Mouse (Mus musculus) liver, embryonic 15.5 days (tissue): ENCODE data around the gene Mdk. TPM values are rescaled to one million over a fixed set of nuclear protein-coding genes. Genes with fewer than 3 reads are reported as not detected.

ENCODE experiments used
- ATAC-seq: fragments of 200-750 bp; cut with Nextera tagmentation; 2 replicates; pipeline ENCODE4 v1.8.0; 2017; ENCODE audit warnings: moderate number of reproducible peaks, mild to moderate bottlenecking, moderate library complexity; ENCODE audit not compliant: insufficient read depth
- H3K27ac ChIP-seq: fragments of 300-500 bp; sonication (generic); replicated peaks from 2 replicates; pipeline ENCODE4 v1.5.1; 2015; ENCODE audit warnings: mild to moderate bottlenecking, inconsistent platforms
- H3K27me3 ChIP-seq: fragments of 300-500 bp; sonication (generic); 2 replicates; pipeline ENCODE4 v1.6.1; 2015; ENCODE audit warnings: mild to moderate bottlenecking, inconsistent platforms
- H3K36me3 ChIP-seq: fragments of 300-500 bp; sonication (generic); replicated peaks from 2 replicates; pipeline ENCODE4 v1.6.1; 2015; ENCODE audit warnings: moderate library complexity, mild to moderate bottlenecking, inconsistent platforms
- H3K4me1 ChIP-seq: fragments of 300-500 bp; sonication (generic); replicated peaks from 2 replicates; pipeline ENCODE4 v1.6.1; 2015; ENCODE audit warnings: inconsistent platforms
- H3K4me2 ChIP-seq: fragments of 300-500 bp; sonication (generic); 2 replicates; pipeline ENCODE4 v1.6.1; 2015; ENCODE audit warnings: moderate library complexity, mild to moderate bottlenecking, inconsistent platforms
- H3K4me3 ChIP-seq: fragments of 300-500 bp; sonication (generic); replicated peaks from 2 replicates; pipeline ENCODE4 v1.5.1; 2015; ENCODE audit warnings: mild to moderate bottlenecking, inconsistent platforms
- H3K9ac ChIP-seq: fragments of 300-500 bp; sonication (generic); 2 replicates; pipeline ENCODE4 v1.6.1; 2015; ENCODE audit warnings: moderate library complexity, mild to moderate bottlenecking, inconsistent platforms
- H3K9me3 ChIP-seq: fragments of 300-500 bp; sonication (generic); replicated peaks from 2 replicates; pipeline ENCODE4 v1.6.1; 2016; ENCODE audit warnings: inconsistent platforms
- WGBS: fragments of 180-500 bp; shearing (Covaris S2); methylation state at CpG from one replicate; pipeline ENCODE4 v1.1.7; 2015; ENCODE audit warnings: mixed read lengths; ENCODE audit not compliant: insufficient replicate concordance; 5-methylcytosine and 5-hydroxymethylcytosine counted together
- polyA plus RNA-seq: library from polyadenylated mRNA; unstranded; fragments of >200 nt; fragmentation: Nextera tagmentation; extraction: Ambion mirVana; gene quantifications from 2 replicates; pipeline ENCODE4 v1.2.1, GENCODE M21; 2015

Gene Mdk
- polyA plus RNA-seq, 1 experiment from 2014 or later: 15.2 TPM

- Histone ChIP-seq H3K4me3 (no peak overlapping the region), H3K9ac (no peak overlapping the region), H3K27ac (no peak overlapping the region), H3K4me1 (peaks cover 98% of the 10 kb centered on the region), H3K9me3 (no peaks in the 10 kb centered on the region), H3K27me3 (no peaks in the 10 kb centered on the region), H3K4me2 (no peak overlapping the region), H3K36me3 (0 out of 2 replicates have a peak, but pooled peaks cover 8% of the 10 kb centered on the region)
- ATAC-seq: no peak
- 76% methylated on average over 8 of the region's 8 CpGs for WGBS
These were observed 26.0 kb upstream of the Mdk start for GRCm38 (mm10) chr2:91958049-91958448.

GRCm38 (mm10) chr2:91957096-91957495 lies 25.0 kb upstream of the Mdk start:
- Histone ChIP-seq H3K4me3 (no peak overlapping the region), H3K9me3 (no peaks in the 10 kb centered on the region), H3K27ac (peak overlapping the region; percentile 61), H3K4me2 (peak overlapping the region; percentile 43), H3K9ac (peak overlapping the region; percentile 39; the same call in 1 of the 2 replicates), H3K27me3 (no peaks in the 10 kb centered on the region), H3K36me3 (0 out of 2 replicates have a peak, but pooled peaks cover 8% of the 10 kb centered on the region), H3K4me1 (peaks cover 97% of the 10 kb centered on the region)
- 5% methylated on average over 4 of the region's 4 CpGs for WGBS
- peak; percentile 50 for ATAC-seq

- H3K4me1 ChIP-seq: peaks cover 97% of the 10 kb centered on the region
- no peak overlapping the region for H3K4me3 ChIP-seq
- H3K36me3 ChIP-seq: 0 out of 2 replicates have a peak, but pooled peaks cover 8% of the 10 kb centered on the region
- no peak overlapping the region for H3K9ac ChIP-seq
- H3K4me2 ChIP-seq: no peak overlapping the region
- H3K27me3 ChIP-seq: no peaks in the 10 kb centered on the region
- H3K9me3 ChIP-seq: no peaks in the 10 kb centered on the region
- 0 out of 2 replicates have a peak overlapping the region, but pooled peaks have one; percentile 29 for H3K27ac ChIP-seq
- no peak for ATAC-seq
- 67% methylated on average over 6 of the region's 6 CpGs for WGBS
These were observed 23.8 kb upstream of the Mdk start for GRCm38 (mm10) chr2:91955875-91956274.

- 67% methylated on average over 4 of the region's 4 CpGs for WGBS
- no peak overlapping the region for H3K9ac ChIP-seq
These were observed 23.1 kb upstream of the Mdk start for GRCm38 (mm10) chr2:91955121-91955591.

GRCm38 (mm10) chr2:91953825-91954224 lies 21.7 kb upstream of the Mdk start:
- 43% methylated on average over 5 of the region's 5 CpGs for WGBS
- peak overlapping the region; percentile 55; the same call in 1 of the 2 replicates for H3K27ac ChIP-seq

More at GRCm38 (mm10) chr2:91955121-91955591, 23.1 kb upstream of the Mdk start:
- no peak for ATAC-seq
- H3K4me3 ChIP-seq: no peak overlapping the region
- 0 out of 2 replicates have a peak, but pooled peaks cover 2% of the 10 kb centered on the region for H3K36me3 ChIP-seq
- peaks cover 97% of the 10 kb centered on the region for H3K4me1 ChIP-seq
- no peaks in the 10 kb centered on the region for H3K9me3 ChIP-seq
- H3K4me2 ChIP-seq: no peak overlapping the region
- H3K27ac ChIP-seq: 0 out of 2 replicates have a peak overlapping the region, but pooled peaks have one; percentile 29
- no peaks in the 10 kb centered on the region for H3K27me3 ChIP-seq

DNA sequence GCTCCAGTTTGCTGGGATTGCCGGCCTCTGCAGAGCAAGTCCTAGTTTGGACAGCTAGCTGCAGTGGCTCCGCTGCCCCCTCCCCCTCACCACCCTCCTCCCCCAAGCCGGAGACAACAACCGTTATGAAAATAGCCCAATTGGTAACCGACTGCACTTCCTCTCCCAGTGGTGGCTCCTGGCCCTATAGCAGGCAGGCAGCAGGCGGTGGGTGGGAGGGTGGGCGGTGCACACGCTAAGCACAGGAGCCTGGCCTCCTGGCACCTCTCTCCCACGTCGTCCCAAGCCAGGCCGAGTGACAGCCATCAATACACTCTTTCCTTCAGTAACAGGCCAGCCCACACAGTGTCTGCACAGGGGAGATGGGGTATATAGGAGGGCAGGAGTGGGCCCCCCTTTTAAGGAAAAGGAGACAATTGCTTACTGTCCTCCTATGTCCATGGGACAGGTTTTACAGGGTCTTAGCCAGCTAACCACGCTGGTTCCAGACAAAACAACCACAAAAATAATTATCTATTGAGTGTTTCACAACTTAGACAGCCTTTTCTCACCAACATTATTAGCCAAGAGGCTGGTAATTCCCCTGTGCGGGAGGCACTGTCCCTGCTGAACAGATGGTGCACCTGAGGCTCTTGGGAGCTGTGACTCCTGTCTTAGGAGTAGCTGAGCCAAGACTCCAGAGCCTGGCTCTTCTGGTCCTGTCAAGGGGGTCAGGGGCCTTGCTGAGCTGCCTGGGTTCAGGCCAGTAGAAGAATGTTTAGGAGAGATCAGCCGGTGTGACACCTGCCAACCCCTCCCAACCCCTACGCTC lies 18.4 kb upstream of the Mdk start:
- peak overlapping the region; percentile 90 for H3K27ac ChIP-seq
- H3K27me3 ChIP-seq: no peaks in the 10 kb centered on the region
- peak overlapping the region; percentile 83 for H3K4me2 ChIP-seq
- H3K9me3 ChIP-seq: no peaks in the 10 kb centered on the region
- H3K36me3 ChIP-seq: peaks cover 5% of the 10 kb centered on the region
- 4% methylated on average over 15 of the region's 15 CpGs for WGBS
- peak overlapping the region; percentile 66 for H3K9ac ChIP-seq
- H3K4me1 ChIP-seq: peaks cover 99% of the 10 kb centered on the region
- peak overlapping the region; percentile 54 for H3K4me3 ChIP-seq
- ATAC-seq: peak; percentile 73

More at GRCm38 (mm10) chr2:91953825-91954224, 21.7 kb upstream of the Mdk start:
- H3K4me2 ChIP-seq: no peak overlapping the region
- H3K36me3 ChIP-seq: no peaks in the 10 kb centered on the region
- no peaks in the 10 kb centered on the region for H3K27me3 ChIP-seq
- H3K9me3 ChIP-seq: no peaks in the 10 kb centered on the region
- H3K9ac ChIP-seq: peak overlapping the region; percentile 19; the same call in 1 of the 2 replicates
- H3K4me1 ChIP-seq: peaks cover 97% of the 10 kb centered on the region
- no peak for ATAC-seq
- no peak overlapping the region for H3K4me3 ChIP-seq

- H3K9ac ChIP-seq: peak overlapping the region; percentile 66
- 9% methylated on average over 17 of the region's 17 CpGs for WGBS
- peak overlapping the region; percentile 54 for H3K4me3 ChIP-seq
- H3K27ac ChIP-seq: peak overlapping the region; percentile 90
- peak; percentile 78 for ATAC-seq
- H3K36me3 ChIP-seq: peaks cover 13% of the 10 kb centered on the region
- H3K4me1 ChIP-seq: peaks cover 99% of the 10 kb centered on the region
- no peaks in the 10 kb centered on the region for H3K9me3 ChIP-seq
- H3K27me3 ChIP-seq: no peaks in the 10 kb centered on the region
- peak overlapping the region; percentile 83 for H3K4me2 ChIP-seq
These were observed 17.5 kb upstream of the Mdk start for GRCm38 (mm10) chr2:91949411-91950274.

- WGBS: 14% methylated on average over 3 of the region's 3 CpGs
- H3K4me2 ChIP-seq: peak overlapping the region; percentile 83
- peak overlapping the region; percentile 66; the same call in 1 of the 2 replicates for H3K9ac ChIP-seq
- H3K4me3 ChIP-seq: peak overlapping the region; percentile 54
- H3K4me1 ChIP-seq: peaks cover 97% of the 10 kb centered on the region
- H3K36me3 ChIP-seq: peaks cover 16% of the 10 kb centered on the region
- ATAC-seq: 0 out of 2 replicates have a peak, but pooled peaks have one; percentile 20
- peak overlapping the region; percentile 90 for H3K27ac ChIP-seq
- no peaks in the 10 kb centered on the region for H3K9me3 ChIP-seq
- H3K27me3 ChIP-seq: no peaks in the 10 kb centered on the region
These were observed 16.7 kb upstream of the Mdk start for GRCm38 (mm10) chr2:91948792-91949241.

GRCm38 (mm10) chr2:91948151-91948509 lies 16.0 kb upstream of the Mdk start:
- WGBS: 11% methylated on average over 6 of the region's 6 CpGs
- peak overlapping the region; percentile 66 for H3K9ac ChIP-seq
- H3K4me1 ChIP-seq: peaks cover 93% of the 10 kb centered on the region
- H3K4me3 ChIP-seq: peak overlapping the region; percentile 54
- peak overlapping the region; percentile 90 for H3K27ac ChIP-seq
- H3K4me2 ChIP-seq: peak overlapping the region; percentile 83
- peak; percentile 49 for ATAC-seq
- H3K27me3 ChIP-seq: no peaks in the 10 kb centered on the region
- no peaks in the 10 kb centered on the region for H3K9me3 ChIP-seq
- H3K36me3 ChIP-seq: peaks cover 22% of the 10 kb centered on the region

GRCm38 (mm10) chr2:91947397-91948150 lies 15.5 kb upstream of the Mdk start:
- Histone ChIP-seq H3K9me3 (no peaks in the 10 kb centered on the region), H3K4me3 (peak overlapping the region; percentile 54), H3K9ac (peak overlapping the region; percentile 66), H3K4me1 (peaks cover 87% of the 10 kb centered on the region), H3K27me3 (no peaks in the 10 kb centered on the region), H3K27ac (peak overlapping the region; percentile 90), H3K4me2 (peak overlapping the region; percentile 83), H3K36me3 (peaks cover 27% of the 10 kb centered on the region)
- 22% methylated on average over 11 of the region's 11 CpGs for whole genome bisulfite sequencing
- ATAC-seq: peak; percentile 50
